Mouse (Mus musculus) ES-E14 (cell line): ENCODE data around the gene Gtf2h3. TPM values are rescaled to one million over a fixed set of nuclear protein-coding genes. Genes with fewer than 3 reads are reported as not detected.

ENCODE experiments used
- DNase-seq: peaks from one replicate; pipeline ENCODE4 v3.0.0-alpha.2; 2013; ENCODE audit warnings: low read depth, low spot score
- H3K27ac ChIP-seq: 2 replicates; pipeline ENCODE4 v1.5.1; 2012; ENCODE audit warnings: low read depth, mild to moderate bottlenecking, low read length, moderate library complexity, mixed read lengths; ENCODE audit not compliant: poor library complexity, insufficient read depth, severe bottlenecking
- H3K36me3 ChIP-seq: 2 replicates; pipeline ENCODE4 v1.6.1; 2012; ENCODE audit warnings: mild to moderate bottlenecking, low read length, moderate library complexity, mixed read lengths; ENCODE audit not compliant: control insufficient read depth, poor library complexity, insufficient read depth, severe bottlenecking
- H3K4me1 ChIP-seq, 2 experiments: fragments of 150-350 bp in 1 of 2; sonication (generic) in 1 of 2; 2 replicates each; pipeline ENCODE4 v1.6.1; 2012; ENCODE audit warnings: low read length in 2 of 2, mild to moderate bottlenecking in 1 of 2, mixed read lengths in 1 of 2; ENCODE audit not compliant: control insufficient read depth in 2 of 2, insufficient read depth in 2 of 2, poor library complexity in 1 of 2
- H3K4me3 ChIP-seq, 2 experiments: fragments of 150-350 bp in 1 of 2; sonication (generic) in 1 of 2; 2 replicates each; pipeline ENCODE4 v1.5.1; 2012; ENCODE audit warnings: low read length in 2 of 2, low read depth in 1 of 2, mild to moderate bottlenecking in 1 of 2, mixed read lengths in 1 of 2; ENCODE audit not compliant: insufficient read depth in 1 of 2, poor library complexity in 1 of 2, severe bottlenecking in 1 of 2
- H3K9ac ChIP-seq: 2 replicates; pipeline ENCODE4 v1.6.1; 2012; ENCODE audit warnings: low read depth, mild to moderate bottlenecking, low read length, mixed read lengths; ENCODE audit not compliant: poor library complexity, insufficient read depth, severe bottlenecking
- H3K9me3 ChIP-seq: fragments of 150-350 bp; sonication (generic); 2 replicates; pipeline ENCODE4 v1.6.1; 2012; ENCODE audit warnings: low read depth, mild to moderate bottlenecking, low read length; ENCODE audit not compliant: control insufficient read depth, insufficient read depth
- CHD2 ChIP-seq: IDR thresholded peaks from 2 replicates; pipeline ENCODE4 v1.6.1; 2014; ENCODE audit warnings: mild to moderate bottlenecking, low read depth, low read length, inconsistent platforms
- HCFC1 ChIP-seq: IDR thresholded peaks from 2 replicates; pipeline ENCODE4 v1.6.1; 2012; ENCODE audit warnings: low read length, inconsistent platforms, borderline replicate concordance; ENCODE audit not compliant: insufficient read depth
- MAFK ChIP-seq: IDR thresholded peaks from 2 replicates; pipeline ENCODE4 v1.6.1; 2014; ENCODE audit warnings: mild to moderate bottlenecking, low read depth, low read length, inconsistent platforms; ENCODE audit not compliant: insufficient read depth
- ZC3H11A ChIP-seq: IDR thresholded peaks from 2 replicates; pipeline ENCODE4 v1.6.1; 2012; ENCODE audit warnings: low read depth, mild to moderate bottlenecking, inconsistent platforms, low read length, borderline replicate concordance
- ZNF384 ChIP-seq: IDR thresholded peaks from 2 replicates; pipeline ENCODE4 v1.6.1; 2012; ENCODE audit warnings: low read depth, low read length, inconsistent platforms
- in situ Hi-C, 2 experiments: fragments of 600-800 bp; cut with MboI; formaldehyde crosslinking; loops; one replicate each; pipeline ENCODE4 v1.15.1; 2025; ENCODE audit warnings: low sequenced_read_pairs in 2 of 2, inconsistent platforms in 1 of 2; ENCODE audit not compliant: unreplicated experiment in 2 of 2
- total RNA-seq: library from RNA; depleted of rRNA; stranded (reverse); fragments of 300-350 nt; gene quantifications from 2 replicates; pipeline ENCODE4 v1.2.3, GENCODE M21; 2012

Gtf2h3 gene
- total RNA-seq, 1 experiment, result 71.5 TPM

- H3K9me3 ChIP-seq, result no peaks in the 10 kb centered on the region
- no peak overlapping the region; a peak in 1 of 4 replicates for H3K4me3 ChIP-seq
- no peaks in the 10 kb centered on the region for H3K36me3 ChIP-seq
- no peak for TF ChIP-seq MAFK
- no peak for TF ChIP-seq ZC3H11A
- no peak for TF ChIP-seq CHD2
- no peak for TF ChIP-seq ZNF384
- TF ChIP-seq HCFC1, result no peak
- in situ Hi-C loops, result no loop called here
- no peak overlapping the region for H3K9ac ChIP-seq
- DNase-seq, result no peak
- H3K4me1 ChIP-seq, result peaks cover 0 to 3% of the 10 kb centered on the region in 2 experiments; a peak in 1 of 4 replicates
- H3K27ac ChIP-seq, result no peak overlapping the region
These were observed 26.2 kb downstream of the Gtf2h3 start for GRCm38 (mm10) chr5:124605041-124605622.

- H3K27ac ChIP-seq, result no peak overlapping the region
- H3K4me1 ChIP-seq, result peaks cover 0 to 7% of the 10 kb centered on the region in 2 experiments; a peak in 1 of 4 replicates
- peak; percentile 89 for DNase-seq
- no peaks in the 10 kb centered on the region for H3K36me3 ChIP-seq
- peak overlapping the region; percentile 63; the same call in 1 of the 2 replicates for H3K9ac ChIP-seq
- in situ Hi-C loops, result no loop called here
- peak overlapping the region; percentile 15 to 53; a peak in 3 of 4 replicates for H3K4me3 ChIP-seq
- no peak for TF ChIP-seq HCFC1
- no peak for TF ChIP-seq CHD2
- H3K9me3 ChIP-seq, result no peaks in the 10 kb centered on the region
These were observed 32.0 kb downstream of the Gtf2h3 start for GRCm38 (mm10) chr5:124610965-124611364.

- H3K4me3 ChIP-seq, result no peak overlapping the region
- H3K9ac ChIP-seq, result no peak overlapping the region
- H3K4me1 ChIP-seq, result peaks cover 0 to 15% of the 10 kb centered on the region in 2 experiments; a peak in 1 of 4 replicates
- no peaks in the 10 kb centered on the region for H3K9me3 ChIP-seq
- in situ Hi-C loops, result no loop called here
- DNase-seq, result no peak
- H3K27ac ChIP-seq, result no peak overlapping the region
- TF ChIP-seq MAFK, result no peak
- no peak for TF ChIP-seq ZC3H11A
- TF ChIP-seq ZNF384, result no peak
- TF ChIP-seq HCFC1, result no peak
- TF ChIP-seq CHD2, result no peak
- H3K36me3 ChIP-seq, result no peaks in the 10 kb centered on the region
These were observed 35.8 kb downstream of the Gtf2h3 start for GRCm38 (mm10) chr5:124614709-124615108.

- in situ Hi-C loops, result no loop called here
- no peak overlapping the region for H3K27ac ChIP-seq
- no peak for DNase-seq
- peak overlapping the region; percentile 18 to 65 for H3K4me3 ChIP-seq
- no peaks in the 10 kb centered on the region for H3K36me3 ChIP-seq
- peak overlapping the region; percentile 4; the same call in 1 of the 2 replicates for H3K9ac ChIP-seq
- H3K9me3 ChIP-seq, result no peaks in the 10 kb centered on the region
- no peak for TF ChIP-seq CHD2
- peaks cover 0 to 10% of the 10 kb centered on the region in 2 experiments; a peak in 1 of 4 replicates for H3K4me1 ChIP-seq
These were observed 39.8 kb downstream of the Gtf2h3 start for GRCm38 (mm10) chr5:124618711-124619110.

- Histone ChIP-seq H3K27ac (no peak overlapping the region), H3K9ac (no peak overlapping the region), H3K4me3 (no peak overlapping the region), H3K36me3 (no peaks in the 10 kb centered on the region; the same call in 1 of the 2 replicates), H3K4me1 (peaks cover 0 to 14% of the 10 kb centered on the region in 2 experiments; a peak in 1 of 4 replicates), H3K9me3 (no peaks in the 10 kb centered on the region)
- TF ChIP-seq ZNF384 (no peak), CHD2 (no peak), ZC3H11A (no peak), MAFK (no peak), HCFC1 (no peak)
- DNase-seq, result no peak
- in situ Hi-C loops, result no loop called here
These were observed 42.4 kb downstream of the Gtf2h3 start for GRCm38 (mm10) chr5:124621362-124621761.
